Mouse (Mus musculus): ENCODE measurements around the gene Ndst4.

Gene Ndst4

GRCm38 (mm10) chr3:125744468-125745141 lies 340.7 kb downstream of the Ndst4 start:
- DNase-seq, result no peak

- DNase-seq, result no peak
Observed at GRCm38 (mm10) chr3:125745142-125745496, 341.2 kb downstream of the Ndst4 start.

- no peak for DNase-seq
Observed at GRCm38 (mm10) chr3:125746367-125746766, 342.5 kb downstream of the Ndst4 start.

- no peak for DNase-seq
Observed at GRCm38 (mm10) chr3:125756911-125757310, 353.0 kb downstream of the Ndst4 start.

- DNase-seq, result no peak
Observed at GRCm38 (mm10) chr3:125760711-125761110, 356.8 kb downstream of the Ndst4 start.
